Mouse (Mus musculus) CH12.LX (cell line): ENCODE results near the gene Chrm1. TPM values are rescaled to one million over a fixed set of nuclear protein-coding genes. Genes with fewer than 3 reads are reported as not detected.
A peak's percentile ranks its signal among the peaks of the same experiment; 100 is the strongest.

Source experiments
- DNase-seq: peaks from one replicate; pipeline ENCODE4 v3.0.0-alpha.2; 2013; ENCODE audit errors: extremely low read depth
- H3K27ac ChIP-seq: 2 replicates; pipeline ENCODE4 v1.5.1; 2012; ENCODE audit warnings: low read depth, mild to moderate bottlenecking, control low read depth, moderate library complexity; ENCODE audit not compliant: insufficient read depth
- H3K27me3 ChIP-seq: replicated peaks from 2 replicates; pipeline ENCODE3; 2012; ENCODE audit warnings: inconsistent platforms
- H3K36me3 ChIP-seq, 2 experiments: replicated peaks in 1 of 2; 2 replicates each; pipeline versions ENCODE3 to v1.6.1; 2012; ENCODE audit warnings: inconsistent platforms in 1 of 2, low read length in 1 of 2, mild to moderate bottlenecking in 1 of 2, mixed read lengths in 1 of 2, moderate library complexity in 1 of 2; ENCODE audit not compliant: control insufficient read depth in 1 of 2, insufficient read depth in 1 of 2
- H3K4me1 ChIP-seq, 2 experiments: 2 replicates each; pipeline ENCODE4 v1.6.1; 2012; ENCODE audit warnings: inconsistent platforms in 1 of 2, moderate library complexity in 1 of 2; ENCODE audit not compliant: insufficient read depth in 2 of 2, control insufficient read depth in 1 of 2
- H3K4me2 ChIP-seq: 2 replicates; pipeline ENCODE4 v1.6.1; 2012; ENCODE audit warnings: low read depth, mild to moderate bottlenecking, control low read depth; ENCODE audit not compliant: poor library complexity, insufficient read depth, severe bottlenecking
- H3K4me3 ChIP-seq, 3 experiments: fragments of 150-350 bp in 1 of 3; sonication (generic) in 1 of 3; replicated peaks in 1 of 3; 2 replicates each; pipeline versions ENCODE3 to v1.5.1; 2011 to 2012; ENCODE audit warnings: low read depth in 2 of 3, low read length in 2 of 3, mild to moderate bottlenecking in 2 of 3, moderate library complexity in 2 of 3, control low read depth in 1 of 3, improper control_type of control experiment in 1 of 3, inconsistent platforms in 1 of 3, mixed read lengths in 1 of 3; ENCODE audit not compliant: poor library complexity in 1 of 3
- H3K79me2 ChIP-seq: replicated peaks from 2 replicates; pipeline ENCODE4 v1.6.1; 2012; ENCODE audit warnings: mild to moderate bottlenecking, moderate library complexity; ENCODE audit not compliant: control insufficient read depth, poor library complexity, insufficient read depth, severe bottlenecking; ENCODE audit errors: extremely low read depth
- H3K9ac ChIP-seq: 2 replicates; pipeline ENCODE4 v1.6.1; 2012; ENCODE audit warnings: low read depth, mild to moderate bottlenecking, control low read depth, moderate library complexity; ENCODE audit not compliant: insufficient read depth
- H3K9me3 ChIP-seq: replicated peaks from 2 replicates; pipeline ENCODE3; 2012; ENCODE audit warnings: low read length, inconsistent platforms, mixed read lengths
- CHD2 ChIP-seq: IDR thresholded peaks from 2 replicates; pipeline ENCODE4 v1.6.1; 2011; ENCODE audit warnings: low read length, improper control_type of control experiment
- CTCF ChIP-seq, 2 experiments: IDR thresholded peaks in 1 of 2; conservative IDR thresholded peaks in 1 of 2; 2 replicates each; pipeline ENCODE4 v1.5.1; 2011 to 2012; ENCODE audit warnings: low read depth in 2 of 2, low read length in 2 of 2, improper control_type of control experiment in 1 of 2, inconsistent platforms in 1 of 2, mild to moderate bottlenecking in 1 of 2, moderate library complexity in 1 of 2
- EP300 ChIP-seq: IDR thresholded peaks from 2 replicates; pipeline ENCODE4 v1.6.1; 2011; ENCODE audit warnings: low read length, improper control_type of control experiment
- IRF4 ChIP-seq: IDR thresholded peaks from 2 replicates; pipeline ENCODE4 v1.6.1; 2014; ENCODE audit warnings: low read depth, mild to moderate bottlenecking, inconsistent platforms, low read length, improper control_type of control experiment
- JUND ChIP-seq: conservative IDR thresholded peaks from 2 replicates; pipeline ENCODE4 v1.6.1; 2011; ENCODE audit warnings: low read depth, low read length, improper control_type of control experiment
- KAT2A ChIP-seq: IDR thresholded peaks from 2 replicates; pipeline ENCODE4 v1.6.1; 2012; ENCODE audit warnings: low read length, improper control_type of control experiment, inconsistent platforms; ENCODE audit not compliant: insufficient replicate concordance
- MAX ChIP-seq: IDR thresholded peaks from 2 replicates; pipeline ENCODE4 v1.6.1; 2011; ENCODE audit warnings: low read length, improper control_type of control experiment
- MAZ ChIP-seq: IDR thresholded peaks from 2 replicates; pipeline ENCODE4 v1.6.1; 2012; ENCODE audit warnings: low read depth, mild to moderate bottlenecking, inconsistent platforms, low read length, improper control_type of control experiment, moderate library complexity
- MEF2A ChIP-seq: IDR thresholded peaks from 2 replicates; pipeline ENCODE4 v1.6.1; 2014; ENCODE audit warnings: low read depth, mild to moderate bottlenecking, inconsistent platforms, low read length, improper control_type of control experiment, borderline replicate concordance
- MXI1 ChIP-seq: IDR thresholded peaks from 2 replicates; pipeline ENCODE4 v1.6.1; 2011; ENCODE audit warnings: mild to moderate bottlenecking, low read depth, low read length, improper control_type of control experiment
- MYC ChIP-seq: IDR thresholded peaks from 2 replicates; pipeline ENCODE4 v1.6.1; 2011; ENCODE audit warnings: low read depth, mild to moderate bottlenecking, improper control_type of control experiment, low read length
- NELFE ChIP-seq: IDR thresholded peaks from 2 replicates; pipeline ENCODE4 v1.6.1; 2011; ENCODE audit warnings: low read depth, low read length, improper control_type of control experiment
- NRF1 ChIP-seq: IDR thresholded peaks from 2 replicates; pipeline ENCODE4 v1.6.1; 2014; ENCODE audit warnings: low read depth, mild to moderate bottlenecking, inconsistent platforms, low read length, improper control_type of control experiment, moderate library complexity
- POLR2A ChIP-seq: IDR thresholded peaks from 2 replicates; pipeline ENCODE4 v1.6.1; 2011; ENCODE audit warnings: low read depth, mild to moderate bottlenecking, improper control_type of control experiment, low read length
- POLR2AphosphoS2 ChIP-seq: IDR thresholded peaks from 2 replicates; pipeline ENCODE4 v1.6.1; 2011; ENCODE audit warnings: low read depth, low read length, improper control_type of control experiment
- RCOR1 ChIP-seq: conservative IDR thresholded peaks from 2 replicates; pipeline ENCODE4 v1.6.1; 2012; ENCODE audit warnings: low read depth, mild to moderate bottlenecking, inconsistent platforms, low read length, improper control_type of control experiment
- SIN3A ChIP-seq: IDR thresholded peaks from 2 replicates; pipeline ENCODE4 v1.6.1; 2012; ENCODE audit warnings: low read length, improper control_type of control experiment, inconsistent platforms
- SMC3 ChIP-seq: IDR thresholded peaks from 2 replicates; pipeline ENCODE4 v1.6.1; 2011; ENCODE audit warnings: low read depth, low read length, improper control_type of control experiment
- ZMIZ1 ChIP-seq: IDR thresholded peaks from 2 replicates; pipeline ENCODE4 v1.6.1; 2012; ENCODE audit warnings: low read depth, mild to moderate bottlenecking, inconsistent platforms, low read length, improper control_type of control experiment
- ZNF384 ChIP-seq: IDR thresholded peaks from 2 replicates; pipeline ENCODE4 v1.6.1; 2012; ENCODE audit warnings: low read depth, low read length, improper control_type of control experiment, inconsistent platforms
- dilution Hi-C: fragments of 300-500 bp; cut with MboI; formaldehyde crosslinking; loops from 2 replicates; pipeline ENCODE4 v1.14.3; 2020; ENCODE audit warnings: low sequenced_read_pairs; ENCODE audit not compliant: extremely low pct_unique_long_range_greater_than_20kb, extremely low pct_ligation_motif_present
- in situ Hi-C: fragments of 300-500 bp; cut with MboI; formaldehyde crosslinking; loops from 3 replicates; pipeline ENCODE4 v1.14.3; 2019; ENCODE audit warnings: low sequenced_read_pairs, low pct_ligation_motif_present, low pct_unique_long_range_greater_than_20kb, mixed read lengths
- polyA plus RNA-seq: library from polyadenylated mRNA; unstranded; fragments of >175 nt; gene quantifications from 2 replicates; pipeline ENCODE4 v1.2.1, GENCODE M21; 2012; ENCODE audit warnings: low read depth; ENCODE audit not compliant: insufficient read length
- total RNA-seq, 2 experiments: library from RNA; depleted of rRNA; stranded (reverse); fragments of 300-350 nt in 1 of 2; fragments of >200 nt in 1 of 2; gene quantifications; 2 replicates each; pipeline ENCODE4 v1.2.3; 2012 to 2014

Gene Chrm1
- total and polyA plus RNA-seq, 3 experiments, result not detected

GRCm38 (mm10) chr19:8726609-8727390 is 63.2 kb downstream of the Chrm1 start:
- Histone ChIP-seq H3K4me3 (peak overlapping the region in 2 of 3 experiments; percentile 17 to 81), H3K4me2 (peak overlapping the region; percentile 68), H3K9ac (peak overlapping the region; percentile 100; the same call in 1 of the 2 replicates), H3K27me3 (no peaks in the 10 kb centered on the region), H3K36me3 (peaks cover 26 to 34% of the 10 kb centered on the region in 2 experiments), H3K4me1 (peaks cover 2 to 21% of the 10 kb centered on the region in 2 experiments; a peak in 3 of 4 replicates), H3K79me2 (peaks cover 33% of the 10 kb centered on the region), H3K9me3 (no peaks in the 10 kb centered on the region), H3K27ac (no peak overlapping the region)
- dilution Hi-C loops, result no loop called here
- no peak for DNase-seq
- TF ChIP-seq MYC, result 0 out of 2 replicates have a peak, but pooled peaks have one; percentile 34
- TF ChIP-seq JUND, result no peak
- TF ChIP-seq SMC3, result 0 out of 2 replicates have a peak, but pooled peaks have one; percentile 1
- TF ChIP-seq ZMIZ1, result peak; percentile 73
- no peak; the same call in 1 of the 2 replicates for TF ChIP-seq CHD2
- TF ChIP-seq RCOR1, result no peak
- TF ChIP-seq POLR2AphosphoS2, result peak; percentile 98
- no peak for TF ChIP-seq EP300
- peak; percentile 49 for TF ChIP-seq POLR2A
- TF ChIP-seq IRF4, result no peak
- TF ChIP-seq MAX, result 0 out of 2 replicates have a peak, but pooled peaks have one; percentile 27
- TF ChIP-seq KAT2A, result 0 out of 2 replicates have a peak, but pooled peaks have one; percentile 40
- no peak for TF ChIP-seq NRF1
- TF ChIP-seq MAZ, result no peak
- 0 out of 2 replicates have a peak, but pooled peaks have one; percentile 10 for TF ChIP-seq SIN3A
- TF ChIP-seq CTCF (conservative IDR thresholded peaks at IDR 0.05 in 1 of 2, IDR thresholded peaks at IDR 0.05 in 1 of 2; ENCODE audit: low read depth in 2 of 2, low read length in 2 of 2), result no peak
- in situ Hi-C loops, result loop anchor here (25.0 kb wide), 1 partner anchor 386 kb away; no protein-coding TSS in a partner anchor

GRCm38 (mm10) chr19:8727495-8728114 is 64.0 kb downstream of the Chrm1 start:
- TF ChIP-seq MEF2A (no peak), MXI1 (0 out of 2 replicates have a peak, but pooled peaks have one; percentile 33), ZNF384 (peak; percentile 28; the same call in 1 of the 2 replicates), NELFE (peak; percentile 22; the same call in 1 of the 2 replicates), ZMIZ1 (peak; percentile 86), MAZ (no peak), POLR2AphosphoS2 (peak; percentile 96; the same call in 1 of the 2 replicates), MAX (no peak), MYC (peak; percentile 13; the same call in 1 of the 2 replicates), CHD2 (peak; percentile 80), POLR2A (peak; percentile 71)
- DNase-seq, result peak; percentile 71
- no peak overlapping the region for H3K9ac ChIP-seq
- H3K27me3 ChIP-seq, result no peaks in the 10 kb centered on the region
- H3K79me2 ChIP-seq, result peaks cover 27% of the 10 kb centered on the region
- peaks cover 2% of the 10 kb centered on the region for H3K9me3 ChIP-seq
- no peak overlapping the region for H3K4me3 ChIP-seq
- in situ Hi-C loops, result loop anchor here (25.0 kb wide), 1 partner anchor 385 kb away; no protein-coding TSS in a partner anchor
- peaks cover 26 to 34% of the 10 kb centered on the region in 2 experiments for H3K36me3 ChIP-seq
- H3K4me2 ChIP-seq, result no peak overlapping the region; the same call in 1 of the 2 replicates
- peaks cover 2 to 16% of the 10 kb centered on the region in 2 experiments; a peak in 3 of 4 replicates for H3K4me1 ChIP-seq
- H3K27ac ChIP-seq, result 0 out of 2 replicates have a peak overlapping the region, but pooled peaks have one; percentile 19
- dilution Hi-C loops, result no loop called here
